Mouse (Mus musculus) limb, embryonic 11.5 days (tissue): ENCODE measurements around the gene Hnrnpdl. TPM values are rescaled to one million over a fixed set of nuclear protein-coding genes. Genes with fewer than 3 reads are reported as not detected.

Experiments
- ATAC-seq: fragments of 200-750 bp; cut with Nextera tagmentation; 2 replicates; pipeline ENCODE4 v1.8.0; 2017; ENCODE audit warnings: low read depth; ENCODE audit not compliant: insufficient number of reproducible peaks, low FRiP score, low TSS enrichment
- DNase-seq: peaks from one replicate; pipeline ENCODE4 v3.0.0-alpha.2; 2015; ENCODE audit warnings: low spot score
- H3K27ac ChIP-seq: fragments of 300-500 bp; sonication (generic); replicated peaks from 2 replicates; pipeline ENCODE4 v1.5.1; 2014; ENCODE audit warnings: low read depth, mild to moderate bottlenecking, low read length
- H3K27me3 ChIP-seq: fragments of 300-500 bp; sonication (generic); 2 replicates; pipeline ENCODE4 v1.6.1; 2014; ENCODE audit warnings: mild to moderate bottlenecking, low read length, mixed read lengths; ENCODE audit not compliant: control insufficient read depth, insufficient read depth
- H3K36me3 ChIP-seq: fragments of 300-500 bp; sonication (generic); 2 replicates; pipeline ENCODE4 v1.6.1; 2014; ENCODE audit warnings: mild to moderate bottlenecking, low read length, moderate library complexity, mixed read lengths; ENCODE audit not compliant: control insufficient read depth, insufficient read depth
- H3K4me1 ChIP-seq: fragments of 300-500 bp; sonication (generic); 2 replicates; pipeline ENCODE4 v1.6.1; 2014; ENCODE audit warnings: low read length, mixed read lengths; ENCODE audit not compliant: control insufficient read depth, insufficient read depth
- H3K4me2 ChIP-seq: fragments of 300-500 bp; sonication (generic); 2 replicates; pipeline ENCODE4 v1.6.1; 2014; ENCODE audit warnings: low read depth, mild to moderate bottlenecking, moderate library complexity; ENCODE audit not compliant: severe bottlenecking
- H3K4me3 ChIP-seq: fragments of 300-500 bp; sonication (generic); 2 replicates; pipeline ENCODE4 v1.5.1; 2014; ENCODE audit warnings: low read depth, low read length
- H3K9ac ChIP-seq: fragments of 300-500 bp; sonication (generic); 2 replicates; pipeline ENCODE4 v1.6.1; 2014; ENCODE audit warnings: mild to moderate bottlenecking, low read length
- H3K9me3 ChIP-seq: fragments of 300-500 bp; sonication (generic); 2 replicates; pipeline ENCODE4 v1.6.1; 2016; ENCODE audit warnings: low read length; ENCODE audit not compliant: control insufficient read depth
- WGBS: fragments of 180-500 bp; shearing (Covaris S2); extraction: QIAGEN DNeasy Blood & Tissue Kit; methylation state at CpG from one replicate; pipeline ENCODE4 v1.1.7; 2014; 5-methylcytosine and 5-hydroxymethylcytosine counted together
- polyA plus RNA-seq: library from polyadenylated mRNA; unstranded; fragments of >200 nt; fragmentation: Nextera tagmentation; extraction: Ambion mirVana; gene quantifications from 2 replicates; pipeline ENCODE4 v1.2.1, GENCODE M21; 2014

The Hnrnpdl gene
- polyA plus RNA-seq, 1 experiment from 2014 or later, result 254 TPM

DNA sequence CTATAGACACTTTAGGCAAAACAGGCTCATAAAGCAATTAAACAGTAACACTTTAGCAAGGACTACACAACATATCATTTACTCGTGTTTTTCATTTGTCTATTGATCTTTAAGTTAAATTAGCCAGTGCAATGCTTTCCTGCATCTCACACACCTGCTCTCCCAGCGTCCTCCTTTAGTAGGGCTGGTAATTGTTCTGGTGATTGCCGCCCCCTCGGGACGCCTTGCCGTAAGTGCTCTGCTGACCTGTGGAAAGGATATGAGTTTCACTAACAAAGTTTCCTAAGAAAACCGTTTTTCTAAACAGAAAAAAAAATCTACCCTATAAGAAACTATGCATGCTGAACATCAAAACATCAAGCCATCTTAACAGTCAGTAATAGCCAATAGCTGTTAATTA is 3.5 kb downstream of the Hnrnpdl start:
- H3K9ac ChIP-seq, result no peak overlapping the region
- WGBS, result 65% methylated on average over 7 of the region's 7 CpGs
- peak overlapping the region; percentile 98; the same call in 1 of the 2 replicates for H3K4me3 ChIP-seq
- DNase-seq (no peak), ATAC-seq (no peak)
- peaks cover 10% of the 10 kb centered on the region for H3K36me3 ChIP-seq
- H3K27ac ChIP-seq, result no peak overlapping the region
- H3K4me2 ChIP-seq, result no peak overlapping the region
- H3K9me3 ChIP-seq, result no peaks in the 10 kb centered on the region
- no peaks in the 10 kb centered on the region for H3K27me3 ChIP-seq
- H3K4me1 ChIP-seq, result peaks cover 2% of the 10 kb centered on the region; the same call in 1 of the 2 replicates

DNA sequence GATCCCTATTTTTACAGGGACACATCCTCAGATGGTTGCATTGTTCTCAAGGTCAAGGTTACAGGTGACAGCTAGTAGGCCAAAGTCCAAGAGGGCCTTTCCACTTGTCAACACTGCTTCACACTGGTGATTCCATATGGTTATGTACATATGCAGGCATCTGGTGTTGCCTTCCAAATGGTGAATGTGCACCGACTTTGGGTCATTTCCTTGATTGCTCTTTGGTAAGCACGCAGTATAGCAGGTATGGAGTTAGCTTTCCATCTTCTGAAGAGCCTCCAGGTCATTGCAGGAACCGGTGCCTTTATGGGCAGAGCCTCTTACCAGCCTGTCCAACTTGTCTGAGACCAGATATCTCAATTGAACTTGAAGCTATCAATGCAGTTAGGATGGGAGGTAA is 6.8 kb downstream of the Hnrnpdl start:
- H3K27ac ChIP-seq, result no peak overlapping the region
- H3K4me3 ChIP-seq, result no peak overlapping the region
- ATAC-seq (no peak), DNase-seq (no peak)
- H3K4me1 ChIP-seq, result peaks cover 2% of the 10 kb centered on the region; the same call in 1 of the 2 replicates
- no peaks in the 10 kb centered on the region for H3K27me3 ChIP-seq
- peaks cover 10% of the 10 kb centered on the region for H3K36me3 ChIP-seq
- H3K9me3 ChIP-seq, result no peaks in the 10 kb centered on the region
- no peak overlapping the region for H3K9ac ChIP-seq
- WGBS, result 80% methylated on average over 3 of the region's 3 CpGs
- H3K4me2 ChIP-seq, result no peak overlapping the region

DNA sequence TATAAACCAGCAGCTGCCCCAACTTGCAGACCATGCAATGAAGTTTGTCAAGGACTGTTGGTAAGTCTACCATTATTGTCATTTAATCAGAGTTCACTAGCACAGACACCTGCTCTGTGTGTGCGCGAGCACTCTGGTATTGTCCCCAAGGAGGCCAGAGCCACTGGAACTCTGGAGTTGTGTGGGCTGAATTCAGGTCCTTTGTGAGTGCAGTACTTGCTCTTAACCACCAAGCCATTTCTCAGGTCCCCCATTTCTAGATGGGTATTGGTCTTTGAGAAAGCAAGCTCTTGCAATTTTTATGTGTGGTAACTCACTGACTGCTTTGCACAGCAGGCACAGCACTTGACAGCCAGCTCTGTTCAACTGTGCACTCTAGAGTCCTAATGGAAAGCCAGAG is 7.4 kb downstream of the Hnrnpdl start:
- Histone ChIP-seq H3K4me3 (no peak overlapping the region), H3K27ac (no peak overlapping the region), H3K36me3 (peaks cover 10% of the 10 kb centered on the region), H3K4me1 (peaks cover 2% of the 10 kb centered on the region; the same call in 1 of the 2 replicates), H3K27me3 (no peaks in the 10 kb centered on the region), H3K9me3 (no peaks in the 10 kb centered on the region), H3K9ac (no peak overlapping the region), H3K4me2 (no peak overlapping the region)
- WGBS, result 77% methylated on average over 2 of the region's 2 CpGs
- ATAC-seq, result no peak
- DNase-seq, result peak; percentile 45

DNA sequence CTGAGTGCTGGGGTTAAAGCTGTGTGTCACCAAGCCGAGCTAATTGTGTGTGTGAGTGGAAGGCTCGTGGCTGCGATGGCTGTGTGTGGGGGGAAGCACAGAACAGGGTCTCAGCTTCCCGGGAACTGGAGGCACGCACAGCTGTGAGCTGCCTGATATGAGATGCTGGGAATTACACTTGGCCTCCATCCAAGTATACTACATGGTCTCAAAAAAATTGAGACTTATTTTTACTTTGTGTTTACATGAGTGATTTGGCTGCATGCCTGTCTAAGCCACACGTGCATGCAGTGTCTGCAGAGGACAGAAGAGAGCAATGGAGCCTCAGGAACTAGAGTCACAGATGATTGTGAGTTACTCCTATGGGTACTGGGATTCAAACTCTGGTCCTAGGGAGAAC is 9.4 kb downstream of the Hnrnpdl start:
- no peak overlapping the region for H3K4me2 ChIP-seq
- no peak overlapping the region for H3K9ac ChIP-seq
- DNase-seq, result no peak
- 67% methylated on average over 6 of the region's 6 CpGs for WGBS
- peaks cover 4% of the 10 kb centered on the region for H3K36me3 ChIP-seq
- peak; percentile 48; the same call in 1 of the 2 replicates for ATAC-seq
- no peaks in the 10 kb centered on the region for H3K27me3 ChIP-seq
- no peaks in the 10 kb centered on the region for H3K9me3 ChIP-seq
- H3K27ac ChIP-seq, result no peak overlapping the region
- no peak overlapping the region for H3K4me3 ChIP-seq
- no peaks in the 10 kb centered on the region for H3K4me1 ChIP-seq

DNA sequence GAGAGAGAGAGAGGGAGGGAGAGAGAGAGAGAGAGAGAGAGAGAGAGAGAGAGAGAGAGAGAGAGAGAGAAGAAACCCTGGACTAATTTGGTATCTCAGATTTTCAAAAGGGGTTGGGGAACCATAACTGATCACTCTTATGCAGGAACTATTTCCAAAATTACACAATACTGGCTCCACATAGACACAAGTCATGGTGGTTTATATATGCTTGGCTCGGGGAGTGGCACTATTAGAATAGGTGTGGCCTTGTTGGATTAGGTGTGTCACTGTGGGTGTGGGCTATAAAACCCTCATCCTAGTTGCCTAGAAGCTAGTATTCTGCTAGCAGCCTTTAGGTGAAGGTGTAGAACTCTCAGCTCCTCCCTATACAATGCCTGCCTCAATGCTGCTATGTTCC is 14.6 kb downstream of the Hnrnpdl start:
- WGBS, result 74% methylated on average over 1 of the region's 1 CpGs
- no peak overlapping the region for H3K4me3 ChIP-seq
- ATAC-seq, result no peak

DNA sequence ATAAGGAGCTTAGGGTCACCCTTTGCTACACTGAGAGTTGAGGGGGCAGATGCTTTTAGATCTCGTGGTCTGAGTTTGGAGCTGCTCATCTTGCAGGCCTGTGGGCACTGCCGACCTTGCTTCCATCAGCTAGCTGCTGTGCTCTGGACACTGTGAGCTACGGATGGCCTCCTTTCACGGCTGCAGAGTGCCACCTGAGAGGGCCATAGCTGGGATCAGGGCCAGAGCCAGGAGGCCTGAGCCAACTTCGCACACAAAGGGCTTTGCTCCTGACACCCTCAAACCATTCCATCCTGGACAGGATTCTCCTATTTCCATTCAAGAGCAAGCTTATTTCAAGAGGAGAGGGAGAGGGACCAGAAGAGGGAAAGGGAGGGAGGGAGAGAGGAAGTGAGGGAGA is 15.1 kb downstream of the Hnrnpdl start:
- 73% methylated on average over 5 of the region's 5 CpGs for WGBS
- Histone ChIP-seq H3K9me3 (no peaks in the 10 kb centered on the region), H3K27me3 (no peaks in the 10 kb centered on the region), H3K4me3 (no peak overlapping the region), H3K4me2 (no peak overlapping the region), H3K4me1 (no peaks in the 10 kb centered on the region), H3K36me3 (no peaks in the 10 kb centered on the region), H3K9ac (no peak overlapping the region; the same call in 1 of the 2 replicates), H3K27ac (no peak overlapping the region)
- DNase-seq (no peak), ATAC-seq (no peak)

More for the DNA sequence above, 14.6 kb downstream of the Hnrnpdl start:
- no peak for DNase-seq
- H3K36me3 ChIP-seq, result no peaks in the 10 kb centered on the region
- H3K9ac ChIP-seq, result no peak overlapping the region
- no peaks in the 10 kb centered on the region for H3K4me1 ChIP-seq
- H3K4me2 ChIP-seq, result no peak overlapping the region
- no peaks in the 10 kb centered on the region for H3K9me3 ChIP-seq
- no peaks in the 10 kb centered on the region for H3K27me3 ChIP-seq
- no peak overlapping the region for H3K27ac ChIP-seq

DNA sequence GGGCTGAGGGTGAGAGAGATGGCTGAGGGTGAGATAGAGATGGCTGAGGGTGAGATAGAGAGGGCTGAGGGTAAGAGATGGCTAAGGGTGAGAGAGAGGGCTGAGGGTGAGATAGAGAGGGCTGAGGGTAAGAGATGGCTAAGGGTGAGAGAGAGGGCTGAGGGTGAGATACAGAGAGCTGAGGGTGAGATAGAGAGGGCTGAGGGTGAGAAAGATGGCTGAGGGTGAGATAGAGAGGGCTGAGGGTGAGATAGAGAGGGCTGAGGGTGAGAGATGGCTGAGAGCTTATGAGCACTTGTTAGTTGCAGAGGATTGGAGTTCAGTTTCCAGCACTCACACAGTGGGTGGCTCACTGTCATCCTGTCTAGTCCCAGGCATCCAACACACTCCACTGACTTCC is 19.4 kb downstream of the Hnrnpdl start:
- no peaks in the 10 kb centered on the region for H3K9me3 ChIP-seq
- H3K4me1 ChIP-seq, result no peaks in the 10 kb centered on the region
- H3K27me3 ChIP-seq, result no peaks in the 10 kb centered on the region
- DNase-seq (no peak), ATAC-seq (no peak)
- H3K27ac ChIP-seq, result no peak overlapping the region
- no peaks in the 10 kb centered on the region for H3K36me3 ChIP-seq
- H3K4me2 ChIP-seq, result no peak overlapping the region
- H3K9ac ChIP-seq, result no peak overlapping the region
- H3K4me3 ChIP-seq, result no peak overlapping the region

DNA sequence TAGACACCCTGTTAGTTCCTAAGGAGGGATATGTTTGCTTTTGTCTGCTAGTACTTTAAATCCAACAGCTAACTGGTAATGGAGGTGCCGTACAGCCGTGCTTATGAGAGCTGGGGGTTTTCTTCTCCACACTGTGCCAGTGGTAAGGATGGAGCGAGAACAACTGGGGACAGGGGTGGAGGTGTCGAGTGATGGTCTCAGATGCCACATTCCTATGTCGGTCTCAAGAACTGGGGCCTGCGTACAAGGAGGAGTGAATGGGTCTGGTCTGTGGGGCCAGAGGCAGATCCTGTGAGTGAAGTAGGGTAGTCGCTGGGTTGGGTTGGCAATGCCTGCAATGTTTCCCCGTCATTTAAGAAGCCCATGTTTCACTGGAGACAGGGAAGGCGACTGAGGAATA is 26.9 kb downstream of the Hnrnpdl start:
- Histone ChIP-seq H3K9ac (no peak overlapping the region), H3K9me3 (no peaks in the 10 kb centered on the region), H3K4me2 (no peak overlapping the region), H3K4me1 (no peaks in the 10 kb centered on the region), H3K27me3 (no peaks in the 10 kb centered on the region), H3K27ac (no peak overlapping the region), H3K4me3 (no peak overlapping the region), H3K36me3 (no peaks in the 10 kb centered on the region)
- ATAC-seq, result no peak
- 86% methylated on average over 9 of the region's 9 CpGs for WGBS
- no peak for DNase-seq

DNA sequence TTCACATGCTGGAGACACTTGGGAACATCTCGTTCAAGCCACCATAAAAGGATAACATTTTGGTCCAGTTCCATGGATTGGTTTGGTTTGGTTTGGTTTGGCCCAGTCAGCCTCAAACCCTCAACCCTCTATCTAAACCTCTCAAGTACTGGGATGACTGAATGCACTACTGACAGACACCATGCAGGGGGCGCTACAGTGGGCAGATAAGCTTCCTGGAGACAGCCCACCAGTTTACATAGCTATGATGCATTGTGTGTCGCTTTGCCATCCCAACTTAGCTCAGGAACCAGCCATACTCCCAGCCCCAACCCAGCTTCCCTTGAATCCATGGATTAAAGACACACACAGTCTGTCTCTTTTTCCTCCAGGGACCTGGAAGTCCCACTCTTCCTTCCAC is 31.0 kb downstream of the Hnrnpdl start:
- no peak for ATAC-seq
- no peaks in the 10 kb centered on the region for H3K9me3 ChIP-seq
- no peak overlapping the region for H3K27ac ChIP-seq
- H3K4me1 ChIP-seq, result no peaks in the 10 kb centered on the region
- no peak overlapping the region for H3K4me2 ChIP-seq
- no peaks in the 10 kb centered on the region for H3K36me3 ChIP-seq
- no peaks in the 10 kb centered on the region for H3K27me3 ChIP-seq
- no peak overlapping the region for H3K4me3 ChIP-seq
- 61% methylated on average over 3 of the region's 3 CpGs for WGBS
- no peak overlapping the region for H3K9ac ChIP-seq
- DNase-seq, result no peak
